Mouse (Mus musculus): ENCODE data around the gene Gm9803.

DNA sequence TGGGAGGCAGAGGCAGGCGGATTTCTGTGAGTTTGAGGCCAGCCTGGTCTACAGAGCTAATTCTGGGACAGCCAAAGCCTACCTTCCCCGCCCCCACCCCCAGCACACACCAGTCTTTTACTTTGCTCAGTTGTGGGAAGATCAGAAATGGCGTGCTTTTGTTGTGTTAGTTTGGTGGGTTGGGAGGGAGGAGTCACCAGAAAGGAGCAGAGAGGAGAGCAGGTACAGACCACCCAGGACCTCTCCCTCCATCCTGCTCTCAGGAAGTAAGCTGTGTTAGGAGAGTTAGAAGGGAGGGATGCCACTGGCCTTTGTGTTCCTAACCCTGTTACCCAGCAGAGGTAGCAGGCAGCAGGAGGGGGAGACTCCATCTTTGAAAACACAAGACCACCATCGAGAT lies 16.8 kb upstream of the Gm9803 start:
- TF ChIP-seq CTCF (IDR thresholded peaks at IDR 0.05; ENCODE audit: extremely low read depth, insufficient read depth, insufficient read length, insufficient replicate concordance) (no peak), POLR2A (IDR thresholded peaks at IDR 0.05; ENCODE audit: low read depth, low read length) (no peak)

Data from spleen, adult 2 months (tissue).